Mouse (Mus musculus) right cerebral cortex, postnatal 4 days (tissue): ENCODE results near the gene Atad3a.
"Not testable (repeated sequence)": the region's sequence is repeated elsewhere in the genome, so short reads cannot be mapped to it uniquely, and the experiment has no call there.

Source experiments
- DNase-seq: peaks from one replicate; pipeline ENCODE4 v3.0.0-alpha.2; 2022

Gene Atad3a

DNA sequence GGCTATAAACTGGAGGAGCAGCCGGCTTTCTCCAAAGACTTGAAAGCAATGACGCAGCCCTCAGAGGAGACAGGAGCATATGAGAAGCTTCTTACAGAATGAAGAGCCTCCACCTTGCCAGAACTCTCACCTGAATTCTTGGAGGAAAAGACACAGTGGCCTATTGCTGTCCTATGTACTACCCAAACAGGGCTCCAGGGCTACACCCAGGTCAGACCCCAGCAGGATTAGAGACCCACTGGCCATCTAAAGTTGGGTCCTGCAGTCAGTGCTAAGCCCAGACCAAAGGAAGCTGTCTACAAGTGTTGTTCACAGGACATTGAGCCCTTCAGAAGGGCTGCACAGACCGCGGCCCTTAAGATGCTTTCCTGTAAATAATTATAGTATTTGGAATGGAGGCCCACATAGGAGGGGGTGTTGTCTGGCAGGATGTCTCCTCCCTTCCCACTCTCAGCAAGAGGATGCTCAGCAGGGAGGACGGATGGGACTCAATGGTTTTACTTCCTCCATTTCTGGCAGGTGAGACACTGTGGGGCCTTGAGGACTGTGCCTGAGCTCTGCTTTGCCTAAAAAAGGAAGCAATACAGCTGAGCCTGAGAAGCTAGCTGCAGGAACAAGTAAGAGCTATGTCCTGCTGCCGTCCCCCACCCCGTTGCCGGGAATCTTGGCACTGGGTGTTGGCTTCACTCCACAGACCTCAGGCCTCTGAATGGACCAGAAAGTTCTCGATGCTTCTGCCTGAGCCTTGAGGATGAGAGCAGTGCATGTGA is 14.3 kb upstream of the Atad3a start:
- peak; percentile 51 for DNase-seq

DNA sequence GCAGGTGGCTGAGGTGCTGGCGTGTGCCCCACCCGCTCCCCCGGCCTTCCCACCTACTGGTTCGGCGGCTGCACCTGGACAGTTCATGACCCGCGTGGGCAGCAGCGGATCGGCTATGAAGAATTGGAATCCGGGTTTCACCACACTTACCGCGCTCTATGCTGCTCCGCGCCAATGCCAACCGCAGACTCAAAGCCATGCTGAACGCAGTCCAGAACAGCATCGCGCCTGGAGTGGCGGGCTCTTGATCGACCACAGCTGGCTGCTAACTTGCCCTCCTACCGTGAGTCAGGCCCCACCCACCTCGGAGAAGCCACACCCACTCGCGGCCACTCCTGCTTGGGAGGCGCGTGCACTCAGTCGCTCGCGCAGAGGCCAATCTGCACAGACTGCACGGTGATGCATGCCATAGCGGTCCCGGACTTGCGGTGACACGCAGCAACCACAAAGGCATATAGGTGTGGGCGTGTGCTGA is 13.4 kb upstream of the Atad3a start, which contains the start of gene Vwa1:
TSS of gene Vwa1 (minus strand) at position 419 of the 475 bp plus-strand sequence.
- DNase-seq, result peak; percentile 79

DNA sequence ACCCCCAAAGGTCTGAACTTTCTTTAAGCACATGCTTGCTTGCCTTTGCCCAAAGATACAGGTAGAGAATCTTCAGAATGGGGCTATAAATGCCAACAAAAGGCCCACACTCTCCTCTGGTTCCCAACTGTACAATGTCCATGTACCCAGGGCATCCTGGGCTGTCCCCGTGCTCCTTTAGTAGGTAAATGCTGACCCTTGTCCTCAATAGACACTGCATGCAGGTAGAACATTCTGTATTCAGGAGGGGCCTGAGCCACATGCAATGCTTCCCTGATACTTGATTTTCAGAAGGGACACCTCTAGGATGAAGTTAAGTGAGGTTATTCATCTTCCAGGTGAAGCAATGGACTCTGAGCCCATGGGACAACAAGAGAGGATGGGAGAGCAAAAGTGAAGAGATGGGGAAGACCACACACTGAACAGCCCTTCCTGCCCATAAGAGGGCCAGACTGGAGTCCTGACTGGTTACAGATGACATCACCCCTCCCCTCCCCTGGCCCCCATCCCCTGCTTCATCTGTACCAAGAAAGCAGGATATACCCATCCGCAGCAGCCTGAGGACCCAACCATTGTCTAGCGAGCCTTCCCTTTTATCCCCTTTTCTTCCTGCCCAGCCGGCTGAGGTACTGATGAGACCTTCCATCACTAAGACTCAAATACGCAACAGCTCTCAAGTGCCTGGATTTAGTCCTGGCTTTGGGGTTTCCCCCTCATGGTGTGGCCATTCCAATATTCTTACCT is 12.6 kb upstream of the Atad3a start:
- DNase-seq, result no peak

- DNase-seq, result no peak
Measured at GRCm38 (mm10) chr4:155772786-155773185, 11.9 kb upstream of the Atad3a start.

GRCm38 (mm10) chr4:155771706-155772105 is 10.8 kb upstream of the Atad3a start:
- DNase-seq, result no peak

DNA sequence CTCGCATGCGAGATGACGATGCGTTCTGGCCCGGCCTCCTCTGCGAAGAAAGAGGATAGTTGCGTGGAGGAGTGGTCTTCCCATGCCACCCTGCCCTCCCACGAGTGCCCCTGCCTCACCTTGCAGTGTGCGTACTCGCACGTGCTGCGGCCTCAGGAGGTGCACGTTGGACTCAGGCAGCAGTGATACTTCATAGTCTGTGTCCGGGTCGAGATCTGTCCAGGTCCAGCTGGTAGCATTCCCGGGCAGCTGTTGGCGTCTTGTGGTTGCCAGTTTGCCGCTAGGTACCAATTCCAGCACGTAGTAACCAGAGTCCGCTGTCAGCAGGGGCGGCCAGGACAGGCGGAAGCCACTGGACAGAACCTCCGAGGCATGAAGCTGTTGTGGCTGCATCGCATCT is 9.7 kb upstream of the Atad3a start:
- DNase-seq, result no peak

DNA sequence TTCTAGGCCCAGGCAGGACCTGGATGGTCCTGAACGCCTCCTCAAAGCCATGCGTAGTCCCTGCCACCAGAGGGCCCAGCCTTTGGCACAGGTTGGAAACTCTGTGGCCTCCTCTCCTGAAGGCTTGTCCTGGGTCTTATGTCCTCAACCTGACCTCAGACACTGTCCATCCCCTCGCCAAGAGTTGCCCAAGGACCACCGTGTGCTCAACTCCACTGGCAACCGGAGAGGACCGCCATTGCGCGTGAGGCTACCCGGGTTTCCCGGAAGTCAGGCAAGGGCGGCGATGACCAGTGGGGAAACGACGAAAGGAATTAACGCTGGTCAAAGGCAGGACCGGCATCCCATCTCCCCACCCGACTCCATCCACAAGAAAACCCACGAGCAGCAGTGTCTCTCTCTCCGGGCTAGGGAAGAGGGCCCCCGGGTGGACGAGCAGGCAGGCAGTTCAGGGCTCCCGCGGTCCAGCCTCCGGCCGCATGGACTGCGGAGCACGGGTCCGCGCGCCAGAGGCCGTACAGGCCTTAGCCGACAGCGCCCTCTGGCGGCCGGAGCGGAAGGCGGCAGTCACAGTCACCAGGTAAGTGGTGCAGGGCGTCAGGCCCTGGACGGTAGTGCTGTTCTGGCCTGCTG is 9.1 kb upstream of the Atad3a start:
- DNase-seq, result peak; percentile 90

GRCm38 (mm10) chr4:155769496-155769879 is 8.6 kb upstream of the Atad3a start:
- DNase-seq, result no peak

DNA sequence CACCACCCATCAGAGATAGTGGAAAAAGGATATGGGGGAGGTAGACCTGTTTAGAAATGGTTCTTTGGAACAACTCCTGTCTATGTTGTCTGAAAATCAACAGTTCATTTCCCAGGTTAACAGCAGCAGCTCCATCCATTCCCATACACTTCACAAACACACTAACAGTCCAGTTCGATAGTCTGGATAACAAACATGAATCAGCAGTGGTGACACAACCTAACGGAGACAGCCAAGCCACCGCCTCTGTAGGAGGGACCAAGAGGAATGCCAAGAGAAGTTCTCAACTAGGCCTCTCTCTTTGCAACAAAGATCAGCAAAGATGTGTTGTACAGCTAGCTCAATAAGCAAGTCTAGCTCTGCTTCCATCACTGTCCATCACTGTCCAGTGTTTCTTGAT is 1.5 kb upstream of the Atad3a start:
- no peak for DNase-seq

- DNase-seq, result no peak
Measured at GRCm38 (mm10) chr4:155761356-155762099, 635 bp upstream of the Atad3a start.

- no peak for DNase-seq
Measured at GRCm38 (mm10) chr4:155759862-155760612, 856 bp downstream of the Atad3a start.

- DNase-seq, result no peak
Measured at GRCm38 (mm10) chr4:155757011-155757410, 3.9 kb downstream of the Atad3a start.

DNA sequence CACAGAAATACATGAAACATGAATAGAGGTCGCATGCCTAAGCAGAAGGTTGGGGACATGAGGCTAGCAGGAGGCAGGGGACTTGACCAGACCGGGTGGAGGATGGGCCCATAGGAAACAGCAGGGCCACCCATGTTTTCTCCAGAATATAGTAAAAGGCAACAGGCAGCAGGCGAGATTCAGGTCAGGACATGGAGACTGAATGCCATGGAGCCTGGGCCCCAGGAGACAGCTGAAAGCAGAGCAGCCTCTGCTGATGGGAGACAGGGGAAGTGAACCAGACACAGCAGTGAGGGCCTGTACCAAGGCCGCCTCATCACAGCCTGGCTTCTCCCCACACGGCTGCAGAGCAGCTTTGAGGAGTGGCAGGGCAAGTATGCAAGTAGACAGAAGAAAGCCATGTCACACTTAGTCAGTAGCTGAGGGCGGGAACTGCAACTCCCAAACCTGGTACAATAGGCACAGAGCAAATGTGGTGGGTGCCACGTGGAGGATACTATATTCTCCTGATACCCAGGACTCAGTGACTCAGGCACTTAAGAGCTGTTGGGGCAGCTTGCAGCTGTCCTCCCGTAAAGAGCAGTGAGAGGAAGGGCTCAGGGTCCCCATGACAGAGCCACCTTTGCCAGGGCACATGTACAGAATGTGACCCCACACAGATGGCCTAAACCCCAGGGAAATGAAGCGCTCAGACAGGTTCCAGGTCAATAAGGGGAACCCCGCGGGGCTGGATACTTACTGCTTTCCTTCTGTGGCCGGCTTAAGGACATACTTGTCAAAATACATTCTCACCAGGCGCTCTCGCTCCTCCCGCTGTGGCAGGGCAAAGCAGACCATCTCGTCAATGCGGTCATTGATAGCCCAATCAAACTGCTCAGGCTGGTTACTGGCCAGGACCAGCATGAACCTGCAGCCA is 14.1 kb downstream of the Atad3a start:
- no peak for DNase-seq

DNA sequence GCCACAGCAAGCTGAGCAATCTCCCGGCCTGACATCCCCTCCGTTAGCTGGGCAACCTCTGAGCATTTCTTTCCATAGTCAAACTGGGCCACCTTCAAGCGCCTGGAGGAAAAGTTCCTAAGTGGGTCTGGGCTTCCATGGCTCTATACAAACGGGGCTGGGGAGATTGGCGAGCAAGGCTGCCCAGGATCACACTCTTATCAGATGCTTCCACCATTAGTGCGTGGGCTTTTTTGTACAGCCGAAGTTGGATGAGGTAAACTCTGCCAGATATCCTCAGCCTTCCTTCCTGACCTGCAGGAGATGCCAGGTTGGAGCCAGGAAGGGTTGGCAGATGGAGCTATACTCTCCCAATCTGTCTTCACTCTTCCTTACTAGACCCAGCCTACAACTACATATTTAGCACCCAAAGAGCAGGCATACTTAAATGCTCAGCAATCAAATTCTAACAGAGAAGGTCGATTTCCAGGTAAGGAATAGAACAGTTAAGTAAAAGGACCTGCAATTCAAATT is 14.8 kb downstream of the Atad3a start:
- no peak for DNase-seq

GRCm38 (mm10) chr4:155745136-155745535 is 15.8 kb downstream of the Atad3a start:
- no peak for DNase-seq

- DNase-seq, result no peak
Measured at GRCm38 (mm10) chr4:155744474-155744873, 16.4 kb downstream of the Atad3a start.

DNA sequence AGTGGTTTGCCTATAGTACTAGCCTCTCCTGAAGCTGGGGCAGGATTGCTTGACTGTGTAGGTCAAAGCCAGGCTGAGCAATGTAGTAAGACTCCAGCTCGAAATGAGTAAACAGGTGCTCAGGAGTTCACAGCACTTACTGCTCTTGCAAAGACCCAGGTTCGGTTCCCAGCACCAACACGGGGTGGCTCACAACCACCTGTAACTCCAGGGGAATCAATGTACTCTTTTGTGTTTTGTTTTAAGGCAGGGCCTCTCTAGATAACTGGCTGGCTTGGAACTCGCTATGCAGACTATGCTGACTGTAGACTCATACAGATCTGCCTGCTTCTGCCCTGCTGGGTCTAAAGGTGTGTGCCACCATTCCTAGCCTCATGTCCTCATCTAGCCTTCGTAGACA is 18.2 kb downstream of the Atad3a start:
- DNase-seq, result no peak

- not testable (repeated sequence) for DNase-seq
Measured at GRCm38 (mm10) chr4:155740681-155741080, 20.2 kb downstream of the Atad3a start.

DNA sequence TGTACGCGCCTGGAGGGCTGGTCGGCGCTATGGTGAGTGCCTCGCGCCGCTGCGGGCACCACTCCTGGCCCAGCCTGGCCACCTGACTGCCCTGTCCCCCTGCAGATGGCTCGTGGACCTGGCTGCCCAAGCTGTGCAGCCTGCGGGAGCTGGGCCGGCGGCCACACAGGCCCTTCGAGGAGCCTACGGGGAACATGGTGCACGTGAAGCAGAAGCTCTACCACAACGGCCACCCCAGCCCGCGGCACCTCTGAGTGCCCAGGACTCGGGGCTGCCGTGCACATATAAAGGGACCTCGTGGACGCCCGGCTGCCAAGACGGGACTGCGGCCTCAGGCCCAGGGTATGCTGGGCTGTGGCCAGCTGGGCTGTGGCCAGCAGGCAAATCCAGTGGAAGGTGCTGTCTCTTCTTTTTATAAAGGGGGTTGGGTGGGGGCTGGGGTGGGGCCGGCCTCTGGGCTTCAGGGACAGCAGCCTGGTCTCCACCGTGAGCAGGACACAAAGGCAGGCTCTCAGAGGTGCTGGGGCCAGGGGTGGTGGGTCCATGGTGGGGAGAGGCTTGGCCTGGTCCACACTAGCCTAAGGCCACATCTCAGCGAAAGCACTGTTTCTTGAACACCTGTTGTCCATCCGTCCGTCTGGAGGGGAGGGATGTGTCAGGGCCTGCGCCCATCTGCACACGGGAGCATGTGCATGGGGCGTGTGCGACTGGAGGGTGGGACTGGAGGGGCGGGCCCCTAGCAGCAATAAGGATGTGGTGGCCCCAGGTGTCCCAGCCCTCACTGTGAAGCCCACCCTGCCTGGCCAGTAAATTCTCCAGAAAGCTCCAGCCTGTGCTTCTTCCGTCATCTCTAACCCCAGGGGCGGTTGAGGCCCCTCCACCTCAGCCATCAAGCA is 20.9 kb downstream of the Atad3a start:
- peak; percentile 31 for DNase-seq

DNA sequence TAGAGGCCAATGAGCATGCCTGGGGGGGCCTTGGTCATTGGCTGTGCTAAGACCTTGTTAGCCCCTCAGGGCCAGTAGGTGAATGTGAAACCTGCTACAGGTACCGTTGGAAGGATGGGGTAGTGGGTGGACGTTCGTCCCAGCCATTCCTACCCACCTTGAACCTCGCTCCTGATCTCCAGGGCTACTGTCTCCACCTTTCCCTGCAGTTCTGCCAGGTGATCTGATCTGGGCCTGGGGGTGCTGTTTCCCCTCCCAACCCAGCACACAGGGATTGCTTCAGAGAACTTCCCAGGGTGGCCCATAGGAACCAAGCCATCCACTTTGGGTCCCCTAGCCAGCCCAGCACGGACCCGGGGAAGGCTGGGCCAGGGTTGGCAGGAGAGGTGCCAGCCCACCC is 21.7 kb downstream of the Atad3a start:
- DNase-seq, result no peak
